Mouse (Mus musculus) G1E (cell line): ENCODE data around the gene Hand2.

Source experiments
- CTCF ChIP-seq: IDR thresholded peaks from 2 replicates; pipeline ENCODE4 v1.5.1; 2012; ENCODE audit warnings: low read depth, low read length, inconsistent platforms, mixed read lengths
- GATA1 ChIP-seq: IDR thresholded peaks from 2 replicates; pipeline ENCODE4 v1.6.1; 2012; ENCODE audit warnings: borderline replicate concordance, low read length, inconsistent platforms, mixed read lengths
- TAL1 ChIP-seq: conservative IDR thresholded peaks from 2 replicates; pipeline ENCODE4 v1.6.1; 2012; ENCODE audit warnings: low read depth, low read length, inconsistent platforms, mixed read lengths

GRCm38 (mm10) chr8:57346371-57346770, 25.6 kb downstream of the Hand2 start:
- TF ChIP-seq GATA1 (no peak), CTCF (no peak), TAL1 (no peak)
